Comparison of ENCODE assay signal across 11 mouse cellular contexts in genomic region chr5:117160499-117160898, GRCm38 (mm10). TPM values are rescaled to one million over a fixed set of nuclear protein-coding genes. Genes with fewer than 3 reads are reported as not detected.
DNase-seq lines count a peak whose midpoint lies in the region.
"Had no signal": no experiment of that assay in that cellular context is flagged by ENCODE, and none has a peak within 500 bp of the region (broad histone marks: within the 10 kb centered on the region; RNA-seq: fewer than 3 reads in every experiment).

No protein-coding gene starts in this region.

- 17% methylated on average over 10 of the region's 10 CpGs for WGBS in large intestine, adult 2 months

- DNase-seq in spleen, adult 18-20 months, result peak; percentile 33 to 39
- no peak for DNase-seq in spleen, postnatal 4 days (ENCODE audit: low spot score in 2 of 2)
- DNase-seq in embryo, embryonic 10.5 days (ENCODE audit: low spot score), result peak; percentile 58
- peak; percentile 64 for DNase-seq in large intestine, adult 2 months (ENCODE audit: low read depth, low spot score)
- peak; percentile 50 for DNase-seq in yolk sac, embryonic 10.5 days (ENCODE audit: low spot score)
- no peak for DNase-seq in cerebellum, adult 11 months
- no peak for DNase-seq in heart, adult 11 months
- DNase-seq: gastrocnemius, postnatal 25 days; layer of hippocampus, postnatal 36 days; right cerebral cortex, postnatal 14 days; thymus, postnatal 14 days had no signal

RNA-seq across cellular contexts. Expression of gene Taok3, which starts 40.6 kb away (rescaled TPM):
- 18.1 and 37.8 TPM in 2 replicates for polyA plus RNA-seq in large intestine, adult 2 months (2012; rRNA removed)

RNA-seq across cellular contexts. Expression of gene Suds3, which starts 44.6 kb away (rescaled TPM):
- polyA plus RNA-seq in large intestine, adult 2 months (2012; rRNA removed), result 52.0 and 65.2 TPM in 2 replicates

Comparison
In these comparisons a context has a peak if more than half of its experiments do, and no peak if none do; other contexts are left out.
1. DNase-seq: peak in spleen, adult 18-20 months (2 of 2), embryo, embryonic 10.5 days (single experiment), large intestine, adult 2 months (single experiment) and yolk sac, embryonic 10.5 days (single experiment); none in spleen, postnatal 4 days (0 of 2), cerebellum, adult 11 months (single experiment) and heart, adult 11 months (single experiment).